Mouse (Mus musculus): ENCODE results near the gene Gpd1l. TPM values are rescaled to one million over a fixed set of nuclear protein-coding genes. Genes with fewer than 3 reads are reported as not detected.

The Gpd1l gene
- polyA plus RNA-seq, 1 experiment from 2014 or later = 15.2 TPM

- Histone ChIP-seq H3K4me3 (no peak overlapping the region), H3K27me3 (ENCODE audit: low read depth, poor library complexity, severe bottlenecking) (no peaks in the 10 kb centered on the region), H3K27ac (replicated peaks) (no peak overlapping the region), H3K36me3 (no peaks in the 10 kb centered on the region), H3K4me1 (peaks cover 9% of the 10 kb centered on the region; the same call in 1 of the 2 replicates), H3K9me3 (replicated peaks) (no peaks in the 10 kb centered on the region; the same call in 1 of the 2 replicates)
- no peak for DNase-seq (ENCODE audit: low spot score)
- 89% methylated on average over 2 of the region's 2 CpGs for WGBS
Observed at GRCm38 (mm10) chr9:114881977-114882376, 51.8 kb downstream of the Gpd1l start.

- no peak for DNase-seq (ENCODE audit: low spot score)
- Histone ChIP-seq H3K27ac (replicated peaks) (no peak overlapping the region), H3K4me3 (no peak overlapping the region), H3K4me1 (no peaks in the 10 kb centered on the region; the same call in 1 of the 2 replicates), H3K27me3 (ENCODE audit: low read depth, poor library complexity, severe bottlenecking) (no peaks in the 10 kb centered on the region), H3K9me3 (replicated peaks) (no peaks in the 10 kb centered on the region), H3K36me3 (no peaks in the 10 kb centered on the region)
- whole genome bisulfite sequencing = 82% methylated on average over 11 of the region's 11 CpGs
Observed at GRCm38 (mm10) chr9:114855327-114855726, 78.5 kb downstream of the Gpd1l start.

GRCm38 (mm10) chr9:114854686-114855085, 79.1 kb downstream of the Gpd1l start:
- WGBS = 84% methylated on average over 9 of the region's 9 CpGs

GRCm38 (mm10) chr9:114853336-114853735, 80.5 kb downstream of the Gpd1l start:
- DNase-seq (ENCODE audit: low spot score) = no peak
- Histone ChIP-seq H3K27me3 (ENCODE audit: low read depth, poor library complexity, severe bottlenecking) (no peaks in the 10 kb centered on the region), H3K27ac (replicated peaks) (no peak overlapping the region), H3K9me3 (replicated peaks) (no peaks in the 10 kb centered on the region), H3K4me1 (no peaks in the 10 kb centered on the region; the same call in 1 of the 2 replicates), H3K4me3 (no peak overlapping the region), H3K36me3 (no peaks in the 10 kb centered on the region)
- 87% methylated on average over 15 of the region's 15 CpGs for WGBS

More at GRCm38 (mm10) chr9:114854686-114855085, 79.1 kb downstream of the Gpd1l start:
- Histone ChIP-seq H3K9me3 (replicated peaks) (no peaks in the 10 kb centered on the region), H3K27ac (replicated peaks) (no peak overlapping the region), H3K27me3 (ENCODE audit: low read depth, poor library complexity, severe bottlenecking) (no peaks in the 10 kb centered on the region), H3K4me3 (no peak overlapping the region), H3K4me1 (no peaks in the 10 kb centered on the region; the same call in 1 of the 2 replicates), H3K36me3 (no peaks in the 10 kb centered on the region)
- DNase-seq (ENCODE audit: low spot score) = no peak

GRCm38 (mm10) chr9:114851419-114852190, 82.2 kb downstream of the Gpd1l start:
- 78% methylated on average over 8 of the region's 8 CpGs for WGBS
- no peaks in the 10 kb centered on the region; the same call in 1 of the 2 replicates for H3K4me1 ChIP-seq
- H3K4me3 ChIP-seq = no peak overlapping the region
- no peaks in the 10 kb centered on the region for H3K36me3 ChIP-seq
- H3K27me3 ChIP-seq (ENCODE audit: low read depth, poor library complexity, severe bottlenecking) = no peaks in the 10 kb centered on the region
- H3K27ac ChIP-seq (replicated peaks) = no peak overlapping the region
- H3K9me3 ChIP-seq (replicated peaks) = no peaks in the 10 kb centered on the region
- no peak for DNase-seq (ENCODE audit: low spot score)

Other genes with a start within 250 kb of the Gpd1l start
- 86.9 and 99.7 TPM in 2 replicates for gene Dync1li1, start 245.2 kb downstream of the Gpd1l start, polyA plus RNA-seq (2016; fragmentation: Nextera tagmentation; extraction: Ambion mirVana)
- gene Cmtm6, start 202.9 kb downstream of the Gpd1l start, polyA plus RNA-seq (2016; fragmentation: Nextera tagmentation; extraction: Ambion mirVana) = 27.1 and 27.2 TPM in 2 replicates
- gene Cmtm7, start 152.1 kb downstream of the Gpd1l start, polyA plus RNA-seq (2016; fragmentation: Nextera tagmentation; extraction: Ambion mirVana) = 75.6 and 88.2 TPM in 2 replicates
- 21.7 and 32.1 TPM in 2 replicates for gene Cmtm8, start 89.8 kb downstream of the Gpd1l start, polyA plus RNA-seq (2016; fragmentation: Nextera tagmentation; extraction: Ambion mirVana)
- gene Osbpl10, start 44.6 kb upstream of the Gpd1l start, polyA plus RNA-seq (2016; fragmentation: Nextera tagmentation; extraction: Ambion mirVana) = 0.97 and 1.5 TPM in 2 replicates
- gene Rps27rt, start 48.8 kb upstream of the Gpd1l start, polyA plus RNA-seq (2016; fragmentation: Nextera tagmentation; extraction: Ambion mirVana) = 227 and 286 TPM in 2 replicates